Mouse (Mus musculus): ENCODE results near the gene Lsmem1.
A peak's percentile ranks its signal among the peaks of the same experiment; 100 is the strongest.

Gene Lsmem1

DNA sequence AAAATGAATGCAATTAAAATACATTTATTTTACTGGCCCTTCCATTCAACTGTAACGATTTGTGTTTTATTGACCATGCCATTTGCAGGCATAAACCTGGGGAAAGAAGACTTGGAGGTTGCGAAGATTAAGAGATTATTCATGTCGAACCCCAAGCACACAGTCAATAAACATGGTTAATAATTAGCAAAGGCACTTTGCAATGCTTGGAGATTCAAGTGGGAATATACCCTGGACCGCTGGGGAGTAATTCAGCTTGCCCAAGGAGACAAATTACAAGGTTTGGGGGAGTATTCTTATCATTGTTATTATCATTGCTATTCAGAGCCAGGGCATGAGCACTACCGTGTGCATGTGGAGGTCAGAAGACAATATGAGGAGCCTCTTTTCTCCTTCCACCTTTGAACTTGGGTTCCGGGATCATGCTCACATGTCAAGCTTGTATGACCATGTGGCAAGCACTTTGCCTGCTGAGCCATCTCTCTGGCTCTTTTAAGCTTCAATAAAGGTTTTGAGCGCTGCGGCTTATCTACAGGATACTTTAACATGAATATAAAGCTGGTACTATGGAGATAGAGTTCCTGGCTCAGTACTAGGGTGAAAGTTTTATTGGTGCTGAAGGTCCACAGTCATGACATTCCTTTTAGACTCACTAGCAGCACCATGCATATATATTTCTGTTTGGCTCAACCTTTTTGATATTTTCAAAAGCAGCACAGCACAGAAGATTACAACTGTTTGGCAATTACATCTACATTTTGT is 59.6 kb downstream of the Lsmem1 start:
- Histone ChIP-seq H3K27me3 (ENCODE audit: control insufficient read depth, insufficient read depth, low read length, poor library complexity, severe bottlenecking) (no peaks in the 10 kb centered on the region), H3K36me3 (ENCODE audit: control insufficient read depth, insufficient read depth, low read length, poor library complexity, severe bottlenecking) (no peaks in the 10 kb centered on the region)
- DNase-seq (ENCODE audit: low read depth, low spot score) = no peak

DNA sequence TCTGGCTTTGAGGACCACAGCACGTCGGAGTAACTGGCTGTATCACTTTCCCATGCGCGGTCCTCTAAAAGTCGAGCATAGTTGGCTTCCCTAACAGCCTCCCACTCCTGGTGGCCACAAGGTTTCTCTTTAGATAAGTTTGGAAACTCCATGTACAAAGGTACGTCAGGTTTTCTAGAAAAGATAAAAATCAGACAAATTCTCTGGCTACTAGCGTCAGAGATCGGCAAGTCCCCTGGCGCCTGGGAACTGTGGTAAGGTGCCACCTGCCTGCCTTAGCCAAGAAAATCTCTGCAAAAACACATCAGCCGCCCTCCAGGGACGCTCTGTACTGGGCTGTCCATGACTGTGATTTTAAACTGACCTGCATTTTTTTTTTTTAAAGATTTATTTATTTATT is 64.8 kb downstream of the Lsmem1 start:
- no peaks in the 10 kb centered on the region for H3K36me3 ChIP-seq (ENCODE audit: control insufficient read depth, insufficient read depth, low read length, poor library complexity, severe bottlenecking)

DNA sequence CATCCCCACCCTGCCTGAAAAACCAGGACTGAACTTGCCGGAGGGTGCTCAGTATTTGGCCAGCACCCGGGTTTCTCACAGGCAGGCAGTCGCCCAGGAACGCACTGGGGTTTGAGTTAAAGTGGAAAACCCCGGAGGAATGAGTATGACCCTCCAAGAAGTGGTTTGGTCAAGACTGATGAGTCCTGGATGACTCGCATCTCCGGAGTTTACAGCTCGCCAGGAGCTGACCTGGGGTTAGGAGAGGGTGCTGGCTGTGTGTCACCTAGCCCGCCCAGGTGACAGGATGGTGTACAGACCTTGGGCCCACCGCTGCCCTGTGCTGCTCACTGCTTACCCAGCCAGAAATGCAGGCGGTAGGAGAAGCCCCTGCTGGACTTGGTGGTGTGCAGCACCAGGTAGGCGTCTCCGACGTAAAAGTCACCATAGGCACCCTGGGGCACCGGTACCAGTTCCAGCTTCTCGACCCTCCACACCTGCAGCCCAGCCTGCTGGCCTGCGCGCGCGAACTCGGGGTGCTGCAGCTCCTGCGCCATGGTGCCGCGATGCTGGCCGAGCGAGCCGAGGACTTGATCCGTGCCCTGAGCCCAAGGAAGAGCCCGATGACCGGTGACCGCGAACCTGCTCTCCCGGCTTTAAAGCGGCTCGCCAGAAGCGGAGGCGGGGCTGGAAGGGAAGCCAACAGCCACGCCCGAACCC is 65.6 kb downstream of the Lsmem1 start, which contains the start of gene Scin:
Scin (minus strand) TSS at position 656 of the 699 bp plus-strand sequence.
- peak; percentile 19 for DNase-seq (ENCODE audit: low read depth, low spot score)

More for the DNA sequence above, 64.8 kb downstream of the Lsmem1 start:
- DNase-seq (ENCODE audit: low read depth, low spot score) = no peak
- no peaks in the 10 kb centered on the region; the same call in 1 of the 2 replicates for H3K27me3 ChIP-seq (ENCODE audit: control insufficient read depth, insufficient read depth, low read length, poor library complexity, severe bottlenecking)

DNA sequence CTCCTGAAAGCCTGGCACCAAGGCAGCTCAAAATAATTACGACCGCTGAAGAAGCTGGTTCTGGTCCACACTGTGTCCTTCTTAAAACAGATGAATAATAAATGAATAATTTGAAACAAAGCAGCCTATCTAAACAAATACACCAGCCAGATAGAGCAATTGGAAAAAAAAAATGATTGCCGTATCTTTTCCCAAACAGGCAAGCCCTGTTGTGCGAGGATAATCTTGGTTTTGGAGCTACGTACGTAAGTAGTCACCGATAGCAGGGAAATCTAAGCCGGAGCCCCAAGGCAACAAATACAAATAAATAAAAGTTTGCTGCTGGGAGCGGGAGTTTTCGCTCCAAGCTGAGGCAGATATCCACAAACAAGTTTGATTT is 66.1 kb downstream of the Lsmem1 start:
- no peaks in the 10 kb centered on the region; the same call in 1 of the 2 replicates for H3K27me3 ChIP-seq (ENCODE audit: control insufficient read depth, insufficient read depth, low read length, poor library complexity, severe bottlenecking)
- no peak for DNase-seq (ENCODE audit: low read depth, low spot score)
- H3K36me3 ChIP-seq (ENCODE audit: control insufficient read depth, insufficient read depth, low read length, poor library complexity, severe bottlenecking) = no peaks in the 10 kb centered on the region

More for the DNA sequence above, 65.6 kb downstream of the Lsmem1 start, which contains the start of gene Scin:
- H3K27me3 ChIP-seq (ENCODE audit: control insufficient read depth, insufficient read depth, low read length, poor library complexity, severe bottlenecking) = no peaks in the 10 kb centered on the region; the same call in 1 of the 2 replicates
- H3K36me3 ChIP-seq (ENCODE audit: control insufficient read depth, insufficient read depth, low read length, poor library complexity, severe bottlenecking) = no peaks in the 10 kb centered on the region

All from splenic B cell, adult 2 months (primary cell).